Mouse (Mus musculus) kidney, postnatal 10 days (tissue): ENCODE results near the gene Chmp4b.

ENCODE experiments used
- DNase-seq: peaks from one replicate; pipeline ENCODE4 v3.0.0; 2021; ENCODE audit warnings: mixed read lengths

The Chmp4b gene

DNA sequence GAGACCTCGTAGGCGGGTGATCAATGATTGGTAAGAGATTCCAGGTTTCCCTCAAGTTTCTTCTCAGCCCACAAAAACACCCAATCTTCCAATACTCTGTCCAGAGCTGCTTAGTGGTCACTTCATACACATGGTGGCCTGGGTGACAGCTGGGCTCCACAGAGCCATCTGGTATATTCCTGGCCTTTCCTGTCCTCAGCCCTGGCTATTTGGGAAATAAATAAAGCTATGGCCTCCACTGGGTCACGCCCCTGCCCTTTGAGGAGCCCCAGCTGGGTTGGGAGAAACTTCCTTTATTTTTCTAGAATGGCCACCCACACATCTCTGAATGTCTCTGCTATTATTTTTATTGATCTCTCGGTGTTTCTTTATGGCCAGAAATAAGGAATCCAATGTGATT is 72.0 kb downstream of the Chmp4b start:
- peak; percentile 66 for DNase-seq

DNA sequence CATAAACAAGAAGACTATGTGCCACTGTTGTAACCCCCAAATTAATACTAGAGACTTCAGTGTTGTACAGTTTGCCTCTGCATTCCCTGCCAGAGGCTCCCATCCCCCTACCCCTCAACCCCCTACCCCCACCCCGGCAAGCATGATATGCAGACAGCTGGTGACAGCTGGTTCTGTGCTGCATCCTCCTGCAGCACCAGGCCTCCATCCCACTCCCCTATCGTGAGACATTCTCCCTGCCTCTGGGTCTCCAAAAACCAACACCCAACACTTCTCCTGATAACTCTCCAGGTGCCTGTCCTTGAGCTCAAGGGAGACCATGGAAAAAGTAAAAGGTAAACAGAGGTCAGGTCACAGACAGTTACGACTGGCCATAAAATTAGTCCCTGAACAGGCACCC is 78.2 kb downstream of the Chmp4b start:
- peak; percentile 72 for DNase-seq

DNA sequence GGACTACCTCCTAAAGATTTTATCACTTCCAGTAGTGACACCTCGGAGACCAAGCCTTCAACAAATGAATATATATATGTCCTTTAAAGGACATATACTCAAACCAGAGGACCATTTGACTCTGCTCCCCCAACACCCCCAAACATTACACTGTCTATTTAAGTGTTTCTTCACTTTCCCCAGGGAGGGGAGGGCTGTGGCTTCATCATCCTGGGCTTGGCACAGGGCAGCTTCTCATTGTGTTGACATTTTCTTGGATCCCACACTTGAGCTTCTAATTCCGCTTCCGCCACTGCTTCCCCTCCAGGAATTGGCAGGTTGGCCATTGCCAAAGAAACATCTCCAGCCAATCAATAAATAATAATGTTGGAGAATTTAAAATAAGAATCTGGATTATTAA is 79.3 kb downstream of the Chmp4b start:
- DNase-seq, result no peak

DNA sequence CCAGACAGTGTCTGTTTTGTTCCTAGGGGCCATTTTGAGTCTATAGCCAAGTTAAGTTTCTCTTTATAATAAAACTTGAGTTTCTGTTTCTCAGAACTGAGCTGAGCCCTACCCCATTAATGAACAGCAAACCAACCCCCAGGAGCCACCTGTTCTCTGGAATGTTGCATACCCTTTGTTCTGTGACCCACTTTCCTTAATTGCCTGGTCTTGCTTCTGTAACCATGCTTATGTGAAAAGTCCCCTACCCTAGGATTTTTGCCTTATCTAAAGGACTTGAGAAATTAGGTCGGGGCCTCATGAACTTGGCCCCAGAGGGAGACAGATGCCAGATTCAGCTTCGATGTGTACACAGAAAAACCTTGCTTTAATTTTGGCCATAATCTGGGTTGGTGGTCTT is 80.4 kb downstream of the Chmp4b start:
- DNase-seq, result no peak

DNA sequence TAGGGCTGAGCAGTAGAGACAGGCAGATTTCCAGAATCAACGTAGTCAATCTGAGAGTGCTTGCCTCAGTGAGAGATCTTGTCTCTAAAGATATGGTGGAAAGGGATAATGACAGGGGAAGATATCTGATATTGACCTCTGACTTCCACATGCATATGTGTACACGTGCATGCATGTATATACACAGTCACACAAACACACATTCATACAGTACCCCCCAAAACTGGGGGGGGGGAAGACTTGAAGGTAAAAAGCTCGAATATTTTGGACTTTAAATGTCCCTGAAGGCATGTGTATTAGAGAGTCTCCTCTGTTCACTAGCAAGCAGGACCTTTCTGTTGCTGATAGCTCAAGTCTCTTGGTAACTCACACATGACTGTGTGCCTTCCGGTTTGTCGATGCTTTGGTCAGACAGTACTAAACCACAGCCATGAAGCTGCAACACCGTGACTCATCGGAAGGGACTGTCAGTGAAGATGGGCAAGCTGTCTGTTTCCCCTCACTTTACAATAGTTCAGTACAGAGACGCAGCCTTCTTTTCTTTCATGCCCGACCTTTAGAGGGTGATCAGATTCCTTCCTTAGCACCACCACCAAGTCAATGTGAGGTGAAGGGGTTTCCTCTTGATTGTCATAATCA is 81.1 kb downstream of the Chmp4b start:
- no peak for DNase-seq

DNA sequence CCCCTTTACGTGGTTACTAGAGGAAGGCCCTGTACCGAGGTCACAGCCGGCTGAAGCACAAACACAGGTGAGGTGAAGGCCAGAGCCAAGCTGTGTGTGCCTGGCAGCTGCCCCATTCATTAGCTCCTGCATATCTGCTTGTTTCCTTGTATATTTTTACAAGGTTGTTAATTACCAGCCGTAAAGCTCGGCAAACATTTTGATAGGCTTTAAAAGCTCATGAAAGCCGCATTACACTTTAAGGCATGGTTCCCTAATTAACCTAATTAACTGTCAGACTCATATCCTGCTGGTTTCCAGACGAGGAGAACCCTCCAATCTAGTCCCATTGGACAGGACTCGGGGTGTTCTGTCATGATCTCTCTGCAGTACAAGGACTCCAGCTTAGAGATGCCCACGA is 83.5 kb downstream of the Chmp4b start:
- no peak for DNase-seq

DNA sequence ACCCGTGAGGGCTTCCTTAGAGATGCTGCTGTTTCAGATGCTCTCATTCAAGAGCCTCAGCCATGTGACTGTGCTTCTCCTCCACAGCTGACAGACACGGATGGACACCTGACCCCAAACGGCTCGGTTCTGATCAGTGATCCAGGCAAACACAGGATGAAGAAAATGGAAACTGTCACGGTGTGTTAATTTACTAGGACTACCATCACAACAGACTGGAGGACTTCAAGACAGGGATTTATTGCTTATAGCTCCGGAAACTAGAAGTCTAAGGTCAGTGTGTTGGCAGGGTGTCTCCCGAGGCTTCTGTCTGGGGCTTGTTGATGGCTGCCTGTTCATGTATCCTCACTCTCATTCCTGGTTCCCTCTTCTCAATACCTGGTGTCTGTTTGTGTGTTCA is 83.9 kb downstream of the Chmp4b start:
- no peak for DNase-seq

DNA sequence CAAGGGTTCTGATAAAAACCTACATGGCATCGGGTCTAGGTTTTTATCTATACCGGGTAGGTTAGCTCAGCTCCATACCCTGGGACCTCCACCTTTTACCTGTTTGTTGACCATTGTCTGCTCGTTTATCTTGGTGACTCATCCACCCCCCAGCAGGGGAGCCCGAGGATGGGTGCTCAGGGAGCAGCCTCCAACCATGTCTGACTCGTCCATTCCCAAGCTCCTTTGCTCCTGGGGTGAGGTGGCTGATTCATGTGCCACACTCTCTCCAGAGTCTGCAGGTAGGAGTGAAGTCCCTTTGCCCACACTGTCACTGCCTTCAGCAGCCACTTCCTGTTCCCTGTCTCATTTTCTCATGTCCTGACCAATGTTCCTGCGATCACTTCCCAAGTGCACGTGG is 84.5 kb downstream of the Chmp4b start:
- DNase-seq, result no peak

DNA sequence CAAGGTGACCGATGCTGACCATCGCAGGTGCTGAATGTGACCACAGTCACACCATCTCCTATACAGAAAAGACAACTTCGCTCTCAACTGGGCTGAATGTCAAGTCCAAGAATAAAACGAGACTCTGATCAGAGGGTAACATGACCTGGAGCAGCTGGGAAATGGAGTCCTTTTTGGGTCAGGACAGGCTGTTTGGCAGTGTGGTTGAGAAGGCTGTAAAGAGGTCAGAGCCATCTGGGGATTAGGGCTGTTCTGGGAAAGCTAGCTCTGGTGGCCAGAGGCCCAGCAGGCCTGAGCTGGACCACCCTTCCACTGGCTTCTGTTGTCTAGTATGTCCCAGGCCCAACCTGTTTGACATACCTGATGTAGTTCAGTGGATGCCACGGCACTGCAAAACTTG is 87.1 kb downstream of the Chmp4b start:
- no peak for DNase-seq

DNA sequence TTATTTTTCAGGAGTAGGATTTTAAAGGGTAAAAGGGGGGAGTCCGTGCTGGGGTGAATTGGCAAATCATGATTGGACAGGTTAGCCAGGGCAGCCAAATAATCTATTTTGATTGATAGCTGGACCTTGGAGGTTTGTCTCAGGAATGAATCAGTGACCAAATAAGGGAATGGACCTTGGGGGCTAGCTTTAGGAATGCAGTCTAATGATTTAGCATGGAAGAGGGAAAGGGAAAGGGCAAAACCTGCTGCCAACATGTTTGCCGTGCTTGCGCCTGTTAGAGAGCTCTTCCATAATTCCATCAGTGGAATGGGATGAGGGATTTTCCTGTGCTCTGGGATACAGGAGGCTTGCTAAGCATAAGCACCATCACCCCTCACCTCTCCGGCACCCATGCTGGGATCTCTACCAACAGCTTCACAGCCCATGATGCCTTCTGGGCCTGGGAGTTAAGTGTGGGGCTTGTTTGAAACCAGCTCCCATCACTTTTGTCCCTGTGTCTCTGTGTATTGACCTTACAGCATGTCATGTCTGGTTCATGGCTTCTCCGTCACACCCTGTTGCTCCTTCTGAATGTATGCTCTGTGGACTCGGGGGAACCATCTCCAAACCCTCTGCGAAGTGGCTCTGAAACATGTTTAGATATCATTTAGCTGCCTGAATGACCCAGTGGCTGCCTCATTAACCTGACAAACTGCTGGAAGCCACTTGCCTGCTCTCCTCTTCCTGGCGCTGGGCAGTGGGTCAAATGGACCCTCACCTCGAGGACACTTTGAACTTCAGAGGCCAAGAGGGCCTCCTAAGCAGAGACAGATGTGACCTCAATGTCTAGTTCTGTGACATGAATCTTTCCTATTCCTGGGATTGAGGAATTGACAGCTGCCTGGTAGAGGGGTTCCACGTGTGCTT is 91.7 kb downstream of the Chmp4b start:
- no peak for DNase-seq

DNA sequence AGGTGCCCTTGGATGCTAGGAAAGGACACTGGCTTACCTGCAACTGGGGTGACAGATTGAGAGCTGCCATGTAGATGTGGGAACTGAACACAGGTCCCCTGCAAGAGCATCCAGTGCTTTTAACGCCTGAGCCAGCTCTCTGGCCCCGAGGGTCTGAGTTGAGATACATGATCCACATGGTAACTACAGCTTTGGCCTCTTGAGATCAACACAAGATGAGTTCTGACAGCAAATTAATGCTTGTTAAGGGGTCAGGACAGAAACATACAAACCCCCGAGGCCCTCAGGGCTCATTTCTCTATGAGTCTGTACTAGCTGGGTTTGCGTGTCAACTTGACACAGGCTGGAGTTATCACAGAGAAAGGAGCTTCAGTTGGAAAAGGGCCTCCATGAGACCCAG is 92.4 kb downstream of the Chmp4b start:
- no peak for DNase-seq
